Mouse (Mus musculus): ENCODE results near the gene Slc39a8.

GRCm38 (mm10) chr3:135857134-135857533 is 32.1 kb downstream of the Slc39a8 start:
- no peak for TF ChIP-seq CTCF (IDR thresholded peaks at IDR 0.05; ENCODE audit: low read depth)
- TF ChIP-seq EP300 (IDR thresholded peaks at IDR 0.05; ENCODE audit: low read depth), result no peak

Measured in liver, embryonic 14.5 days (tissue).